Mouse (Mus musculus) liver, adult (tissue): ENCODE results near the gene Slc17a3.

Source experiments
- GATA4 ChIP-seq: IDR thresholded peaks from 2 replicates; pipeline ENCODE4 v1.6.1; 2014; ENCODE audit warnings: mild to moderate bottlenecking, low read length; ENCODE audit not compliant: insufficient replicate concordance

Gene Slc17a3

GRCm38 (mm10) chr13:23866086-23866710 is 27.0 kb downstream of the Slc17a3 start:
- TF ChIP-seq GATA4 = no peak

DNA sequence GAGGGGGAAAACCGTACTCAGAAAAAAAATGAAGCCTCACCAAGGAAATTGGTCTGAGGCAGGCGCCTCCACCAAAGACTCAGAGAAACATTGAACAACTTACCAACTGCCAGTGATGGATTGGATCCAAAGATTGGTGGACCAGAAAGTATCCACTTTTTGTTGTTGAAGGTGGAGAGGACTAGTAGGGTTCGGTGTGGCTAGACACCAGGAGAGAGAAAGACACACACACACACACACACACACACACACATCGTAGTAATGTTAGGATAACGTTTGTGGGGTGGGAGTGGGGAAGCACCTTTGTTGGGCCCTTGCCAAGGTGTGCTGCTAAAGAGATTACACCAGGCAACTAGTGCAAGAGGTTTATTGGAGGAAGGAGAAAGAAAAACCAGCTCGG is 27.8 kb downstream of the Slc17a3 start:
- TF ChIP-seq GATA4 = no peak

- no peak for TF ChIP-seq GATA4
Measured at GRCm38 (mm10) chr13:23867405-23867804, 28.2 kb downstream of the Slc17a3 start, which contains the start of gene Slc17a1. TSS of gene Slc17a1 (plus strand) at chr13:23867750.

- no peak for TF ChIP-seq GATA4
Measured at GRCm38 (mm10) chr13:23868790-23869533, 29.7 kb downstream of the Slc17a3 start.

DNA sequence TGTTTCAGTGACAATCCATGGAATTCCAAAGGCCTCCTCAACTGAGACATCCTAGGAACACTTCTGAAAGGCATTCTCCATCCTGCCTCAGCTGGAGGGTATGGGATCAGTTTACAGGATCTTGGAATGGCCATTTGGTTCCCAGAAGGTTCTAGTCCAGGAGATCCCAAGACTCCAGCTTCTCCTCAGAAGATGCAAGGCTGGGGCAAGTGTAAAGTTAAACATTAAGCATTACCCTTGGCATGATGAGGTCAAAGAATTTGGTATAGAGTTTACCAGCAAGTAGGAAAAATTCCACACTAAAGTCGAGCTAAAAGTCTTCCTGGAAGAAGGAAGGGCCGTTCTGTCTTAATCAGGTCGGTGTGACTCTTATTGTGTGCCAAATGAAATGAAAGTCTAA is 30.8 kb downstream of the Slc17a3 start:
- no peak for TF ChIP-seq GATA4

- TF ChIP-seq GATA4 = no peak
Measured at GRCm38 (mm10) chr13:23873141-23873540, 33.9 kb downstream of the Slc17a3 start.

- no peak for TF ChIP-seq GATA4
Measured at GRCm38 (mm10) chr13:23879106-23879505, 39.9 kb downstream of the Slc17a3 start.

GRCm38 (mm10) chr13:23879636-23880035 is 40.4 kb downstream of the Slc17a3 start:
- no peak for TF ChIP-seq GATA4

- no peak for TF ChIP-seq GATA4
Measured at GRCm38 (mm10) chr13:23885540-23885939, 46.3 kb downstream of the Slc17a3 start.

DNA sequence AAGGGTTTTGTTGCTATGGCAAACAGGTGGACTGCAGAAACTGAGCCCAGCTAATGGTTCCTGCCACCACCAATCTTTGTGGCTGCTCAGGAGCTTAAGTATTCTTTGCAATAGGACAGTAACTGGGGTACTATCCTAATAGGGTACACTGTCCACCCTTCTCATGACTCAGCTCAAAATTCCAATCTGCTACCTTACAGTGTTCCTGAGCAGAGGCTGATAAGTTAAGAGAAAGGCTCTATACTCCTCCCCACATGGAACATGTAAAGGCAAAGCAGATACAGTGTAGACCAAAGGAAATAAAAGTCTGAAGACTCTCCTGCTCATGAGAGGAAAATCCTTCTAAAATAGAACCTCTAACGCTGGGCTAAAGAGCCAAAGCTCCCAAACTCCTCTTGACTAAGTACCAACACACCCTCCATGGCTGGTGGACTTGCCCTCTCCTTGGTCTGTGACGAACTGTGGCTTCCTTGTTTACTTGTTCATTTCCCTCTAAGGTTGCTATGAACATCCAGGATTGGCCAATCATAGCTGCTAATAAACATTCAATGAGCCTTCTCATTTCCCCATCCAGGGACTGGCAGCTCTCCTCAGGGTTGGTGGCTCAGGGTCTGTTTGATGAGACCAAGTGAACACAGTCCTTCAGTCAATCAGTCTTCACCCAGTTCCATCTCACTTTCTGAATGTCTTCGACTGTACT is 47.9 kb downstream of the Slc17a3 start:
- no peak for TF ChIP-seq GATA4

- TF ChIP-seq GATA4 = no peak
Measured at GRCm38 (mm10) chr13:23889011-23889605, 49.9 kb downstream of the Slc17a3 start.

GRCm38 (mm10) chr13:23892592-23893268 is 53.5 kb downstream of the Slc17a3 start:
- no peak for TF ChIP-seq GATA4

GRCm38 (mm10) chr13:23893269-23893593 is 54.0 kb downstream of the Slc17a3 start:
- TF ChIP-seq GATA4 = no peak

DNA sequence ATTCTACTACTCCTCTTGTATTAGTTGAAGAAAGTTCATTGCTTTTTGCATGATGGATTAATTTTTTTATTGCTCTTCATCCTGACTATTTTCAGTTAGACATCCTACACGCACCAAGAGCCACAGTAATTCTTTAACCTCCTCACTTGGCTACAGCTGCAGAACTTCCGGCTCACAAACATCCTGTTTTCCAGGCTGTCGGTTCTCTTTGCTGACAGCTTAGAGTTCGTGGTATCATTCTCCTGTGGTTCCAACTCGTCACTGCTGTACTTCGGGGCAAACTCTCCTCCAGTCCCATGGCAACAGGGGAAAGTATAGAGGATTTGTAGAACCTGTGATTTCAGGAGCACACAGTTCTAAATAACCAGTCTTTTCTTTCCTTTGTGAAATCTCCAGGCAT is 59.0 kb downstream of the Slc17a3 start:
- no peak for TF ChIP-seq GATA4

DNA sequence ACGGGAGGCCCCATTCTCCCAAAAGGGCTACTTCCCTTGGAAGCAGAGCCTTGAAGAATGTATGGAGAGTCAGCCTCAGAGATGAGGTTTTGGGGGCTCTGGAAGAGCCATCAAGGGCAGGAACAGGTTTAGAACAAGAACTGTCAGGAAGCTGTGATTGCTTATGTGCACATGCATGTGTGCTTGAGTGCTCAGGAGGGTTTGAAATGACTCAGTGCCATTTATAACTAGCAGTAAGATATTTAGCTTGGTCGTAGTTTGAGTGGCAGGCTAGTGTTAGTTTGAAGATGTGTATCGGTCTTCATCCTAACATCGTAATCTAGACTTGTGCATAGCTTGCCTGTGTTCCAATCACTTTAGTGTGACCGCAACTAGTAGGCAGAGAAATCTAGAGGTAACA is 67.7 kb downstream of the Slc17a3 start:
- no peak for TF ChIP-seq GATA4
